Mouse (Mus musculus): ENCODE measurements around the gene Uprt. TPM values are rescaled to one million over a fixed set of nuclear protein-coding genes. Genes with fewer than 3 reads are reported as not detected.

Gene Uprt
- total RNA-seq, 2 experiments from 2014 or later = 8.9 to 11.0 TPM

- no peak overlapping the region for H3K27ac ChIP-seq
- TF ChIP-seq CTCF (IDR thresholded peaks at IDR 0.05) = no peak
- DNase-seq = no peak
- no peak overlapping the region for H3K4me3 ChIP-seq
- intact Hi-C loops (cut with DNase I) = no loop called here
Observed at GRCm38 (mm10) chrX:104542635-104543034, 60.0 kb downstream of the Uprt start.

- intact Hi-C loops (cut with DNase I) = no loop called here
- DNase-seq = no peak
- no peak for TF ChIP-seq CTCF (IDR thresholded peaks at IDR 0.05)
Observed at GRCm38 (mm10) chrX:104543919-104544595, 61.4 kb downstream of the Uprt start.

GRCm38 (mm10) chrX:104545283-104545682, 62.7 kb downstream of the Uprt start:
- no peak overlapping the region for H3K27ac ChIP-seq
- TF ChIP-seq CTCF (IDR thresholded peaks at IDR 0.05) = no peak
- intact Hi-C loops (cut with DNase I) = no loop called here
- H3K4me3 ChIP-seq = no peak overlapping the region
- no peak for DNase-seq

More at GRCm38 (mm10) chrX:104543919-104544595, 61.4 kb downstream of the Uprt start:
- no peak overlapping the region for H3K27ac ChIP-seq
- H3K4me3 ChIP-seq = no peak overlapping the region

Other genes starting within 250 kb of the Uprt start
- 10 to 100 TPM; 42.6 to 46.9 TPM for gene Abcb7, start 69.0 kb upstream of the Uprt start, total RNA-seq (2021)
- under 1 TPM; 0.10 to 0.20 TPM for gene Zdhhc15, start 188.2 kb downstream of the Uprt start, total RNA-seq (2021)